Mouse (Mus musculus) forebrain, embryonic 12.5 days (tissue): ENCODE measurements around the gene Acot4. TPM values are rescaled to one million over a fixed set of nuclear protein-coding genes. Genes with fewer than 3 reads are reported as not detected.
A peak's percentile ranks its signal among the peaks of the same experiment; 100 is the strongest.
"Not testable (repeated sequence)": the region's sequence is repeated elsewhere in the genome, so short reads cannot be mapped to it uniquely, and the experiment has no call there.

Experiments
- ATAC-seq: fragments of 200-750 bp; cut with Nextera tagmentation; 2 replicates; pipeline ENCODE4 v1.8.0; 2017; ENCODE audit warnings: moderate TSS enrichment; ENCODE audit not compliant: low FRiP score
- H3K27ac ChIP-seq: fragments of 300-500 bp; sonication (generic); 2 replicates; pipeline ENCODE4 v1.5.1; 2016; ENCODE audit warnings: mild to moderate bottlenecking
- H3K27me3 ChIP-seq: fragments of 300-500 bp; sonication (generic); 2 replicates; pipeline ENCODE4 v1.6.1; 2016; ENCODE audit warnings: mild to moderate bottlenecking
- H3K36me3 ChIP-seq: fragments of 300-500 bp; sonication (generic); replicated peaks from 2 replicates; pipeline ENCODE4 v1.6.1; 2016; ENCODE audit warnings: mild to moderate bottlenecking
- H3K4me1 ChIP-seq: fragments of 300-500 bp; sonication (generic); 2 replicates; pipeline ENCODE4 v1.6.1; 2016
- H3K4me2 ChIP-seq: fragments of 300-500 bp; sonication (generic); 2 replicates; pipeline ENCODE4 v1.6.1; 2016; ENCODE audit warnings: mild to moderate bottlenecking, moderate library complexity
- H3K4me3 ChIP-seq: fragments of 300-500 bp; sonication (generic); replicated peaks from 2 replicates; pipeline ENCODE4 v1.5.1; 2016; ENCODE audit warnings: mild to moderate bottlenecking
- H3K9ac ChIP-seq: fragments of 300-500 bp; sonication (generic); 2 replicates; pipeline ENCODE4 v1.6.1; 2016; ENCODE audit warnings: mild to moderate bottlenecking
- H3K9me3 ChIP-seq: fragments of 300-500 bp; sonication (generic); 2 replicates; pipeline ENCODE4 v1.6.1; 2016
- WGBS: fragments of 180-500 bp; shearing (Covaris S2); methylation state at CpG from one replicate; pipeline ENCODE4 v1.1.7; 2016; 5-methylcytosine and 5-hydroxymethylcytosine counted together
- polyA plus RNA-seq: library from polyadenylated mRNA; unstranded; fragments of >200 nt; fragmentation: Nextera tagmentation; extraction: Ambion mirVana; gene quantifications from 2 replicates; pipeline ENCODE4 v1.2.1, GENCODE M21; 2016

The Acot4 gene
- polyA plus RNA-seq, 1 experiment from 2014 or later: 0.15 TPM

DNA sequence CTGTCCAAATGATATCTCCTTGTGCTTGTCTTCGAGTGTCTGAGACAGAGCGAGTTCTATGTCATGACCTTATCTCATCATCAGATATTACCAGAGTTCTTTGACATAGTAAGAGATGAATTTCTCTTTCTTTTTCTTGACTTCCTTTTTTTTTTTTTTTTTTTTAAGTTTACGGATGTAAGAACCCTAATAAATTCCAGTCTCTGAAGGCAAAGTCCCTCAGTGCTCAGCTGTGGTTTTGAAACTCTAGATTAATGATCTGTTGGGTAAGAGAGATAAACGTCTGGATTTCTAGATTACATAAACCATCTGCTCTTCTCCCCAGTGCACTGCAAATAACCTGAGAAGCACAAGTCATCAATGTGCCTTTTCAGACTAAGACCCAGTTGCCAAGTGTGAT, 4.1 kb upstream of the Acot4 start:
- H3K9ac ChIP-seq: no peak overlapping the region
- ATAC-seq: no peak

DNA sequence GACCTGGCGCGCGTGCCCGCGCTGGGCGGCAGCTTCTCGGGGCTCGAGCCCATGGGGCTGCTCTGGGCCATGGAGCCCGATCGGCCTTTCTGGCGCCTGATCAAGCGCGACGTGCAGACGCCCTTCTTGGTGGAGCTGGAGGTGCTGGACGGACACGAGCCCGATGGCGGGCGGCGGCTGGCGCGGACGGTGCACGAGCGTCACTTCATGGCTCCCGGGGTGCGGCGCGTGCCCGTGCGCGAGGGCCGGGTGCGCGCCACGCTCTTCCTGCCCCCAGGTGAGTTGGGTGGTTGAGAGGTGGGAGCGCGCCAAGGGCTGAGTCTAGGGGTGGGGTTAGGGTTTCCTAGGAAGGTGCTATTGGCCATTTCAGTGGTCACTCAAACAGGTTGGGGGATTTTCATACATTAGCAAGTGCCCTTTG, 522 bp downstream of the Acot4 start, which contains the start of gene Gm49366:
TSS of gene Gm49366 (plus strand) at position 245 of the 421 bp plus-strand sequence.
- not testable (repeated sequence) for H3K27ac ChIP-seq
- H3K9me3 ChIP-seq: peaks cover 14% of the 10 kb centered on the region; the same call in 1 of the 2 replicates

More for the DNA sequence above, 4.1 kb upstream of the Acot4 start:
- no peak overlapping the region for H3K4me3 ChIP-seq
- peaks cover 7% of the 10 kb centered on the region for H3K27me3 ChIP-seq
- H3K27ac ChIP-seq: no peak overlapping the region
- H3K9me3 ChIP-seq: no peaks in the 10 kb centered on the region
- 82% methylated on average over 4 of the region's 4 CpGs for WGBS
- H3K36me3 ChIP-seq: no peaks in the 10 kb centered on the region
- no peaks in the 10 kb centered on the region for H3K4me1 ChIP-seq
- no peak overlapping the region for H3K4me2 ChIP-seq

GRCm38 (mm10) chr12:84042248-84042647, 4.1 kb downstream of the Acot4 start:
- H3K27me3 ChIP-seq: peaks cover 6% of the 10 kb centered on the region
- no peaks in the 10 kb centered on the region for H3K4me1 ChIP-seq
- no peak overlapping the region for H3K9ac ChIP-seq
- peaks cover 14% of the 10 kb centered on the region; the same call in 1 of the 2 replicates for H3K9me3 ChIP-seq
- no peak overlapping the region for H3K27ac ChIP-seq
- ATAC-seq: no peak
- H3K4me2 ChIP-seq: no peak overlapping the region
- WGBS: 92% methylated on average over 5 of the region's 5 CpGs
- H3K36me3 ChIP-seq: no peaks in the 10 kb centered on the region
- H3K4me3 ChIP-seq: no peak overlapping the region

More for the DNA sequence above, 522 bp downstream of the Acot4 start, which contains the start of gene Gm49366:
- H3K9ac ChIP-seq: peak within 1 kb of the TSS; percentile 50
- 4% methylated on average over 39 of the region's 39 CpGs for WGBS
- H3K36me3 ChIP-seq, H3K27me3 ChIP-seq, ATAC-seq, H3K4me1 ChIP-seq: not testable (repeated sequence)
- H3K4me3 ChIP-seq: peak within 1 kb of the TSS; percentile 45
- H3K4me2 ChIP-seq: peak within 1 kb of the TSS; percentile 61

- Histone ChIP-seq H3K9me3 (peaks cover 21% of the 10 kb centered on the region; the same call in 1 of the 2 replicates), H3K4me3 (no peak overlapping the region), H3K27me3 (no peaks in the 10 kb centered on the region), H3K4me1 (no peaks in the 10 kb centered on the region), H3K36me3 (no peaks in the 10 kb centered on the region), H3K27ac (no peak overlapping the region), H3K9ac (no peak overlapping the region), H3K4me2 (no peak overlapping the region)
- 82% methylated on average over 2 of the region's 2 CpGs for WGBS
- ATAC-seq: no peak
These were observed 5.9 kb downstream of the Acot4 start for GRCm38 (mm10) chr12:84044045-84044444.

GRCm38 (mm10) chr12:84046906-84047305, 8.7 kb downstream of the Acot4 start:
- H3K9me3 ChIP-seq: peaks cover 8% of the 10 kb centered on the region; the same call in 1 of the 2 replicates
- H3K4me1 ChIP-seq: no peaks in the 10 kb centered on the region
- H3K36me3 ChIP-seq: no peaks in the 10 kb centered on the region
- peaks cover 2% of the 10 kb centered on the region for H3K27me3 ChIP-seq
- WGBS: 93% methylated on average over 1 of the region's 1 CpGs
- no peak overlapping the region for H3K9ac ChIP-seq
- H3K4me3 ChIP-seq: no peak overlapping the region
- ATAC-seq: no peak
- no peak overlapping the region for H3K4me2 ChIP-seq
- H3K27ac ChIP-seq: no peak overlapping the region

GRCm38 (mm10) chr12:84050744-84051143, 12.6 kb downstream of the Acot4 start:
- not testable (repeated sequence) for H3K4me1 ChIP-seq, H3K9ac ChIP-seq, H3K36me3 ChIP-seq, H3K27ac ChIP-seq, H3K4me3 ChIP-seq, H3K9me3 ChIP-seq, H3K4me2 ChIP-seq, ATAC-seq
- H3K27me3 ChIP-seq: peaks cover 33% of the 10 kb centered on the region
- WGBS: 83% methylated on average over 5 of the region's 5 CpGs

- peak within 1 kb of the TSS; percentile 50; the same call in 1 of the 2 replicates for H3K4me3 ChIP-seq
These were observed 13.8 kb downstream of the Acot4 start, which contains the start of gene Acot3 for GRCm38 (mm10) chr12:84051937-84052474. TSS of gene Acot3 (plus strand) at chr12:84052144.

DNA sequence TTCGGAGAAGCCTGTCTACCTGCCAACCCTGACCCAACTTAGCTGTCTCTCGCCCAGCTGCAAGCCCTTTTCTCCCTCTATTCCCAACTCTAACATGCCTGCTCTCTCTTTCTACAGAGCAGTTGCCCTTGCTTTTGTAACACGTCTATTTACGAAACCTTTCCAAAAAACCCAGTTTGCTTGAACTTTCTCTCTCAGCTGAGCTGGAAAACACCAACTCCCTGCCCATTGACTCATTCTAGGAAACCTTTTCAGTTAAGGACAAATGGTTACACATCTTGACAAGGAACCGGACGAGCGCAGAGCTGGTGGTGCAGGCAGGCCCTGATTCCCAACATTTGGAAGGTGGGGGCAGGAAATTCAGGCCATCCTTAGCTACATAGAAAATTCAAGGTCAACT, 14.4 kb downstream of the Acot4 start:
- Histone ChIP-seq H3K36me3 (no peaks in the 10 kb centered on the region), H3K9me3 (peaks cover 8% of the 10 kb centered on the region; the same call in 1 of the 2 replicates), H3K4me3 (no peak overlapping the region), H3K27me3 (peaks cover 33% of the 10 kb centered on the region), H3K9ac (no peak overlapping the region), H3K27ac (no peak overlapping the region), H3K4me2 (no peak overlapping the region; the same call in 1 of the 2 replicates), H3K4me1 (peaks cover 6% of the 10 kb centered on the region; the same call in 1 of the 2 replicates)
- 82% methylated on average over 7 of the region's 7 CpGs for WGBS
- no peak for ATAC-seq

More at GRCm38 (mm10) chr12:84051937-84052474, 13.8 kb downstream of the Acot4 start, which contains the start of gene Acot3:
- Histone ChIP-seq H3K4me1 (peaks cover 6% of the 10 kb centered on the region; the same call in 1 of the 2 replicates), H3K27ac (no peak within 1 kb of the TSS), H3K9ac (no peak within 1 kb of the TSS), H3K27me3 (peaks cover 33% of the 10 kb centered on the region), H3K4me2 (peak within 1 kb of the TSS; percentile 71; the same call in 1 of the 2 replicates), H3K36me3 (no peaks in the 10 kb centered on the region), H3K9me3 (peaks cover 8% of the 10 kb centered on the region; the same call in 1 of the 2 replicates)
- WGBS: 90% methylated on average over 5 of the region's 5 CpGs
- no peak for ATAC-seq

DNA sequence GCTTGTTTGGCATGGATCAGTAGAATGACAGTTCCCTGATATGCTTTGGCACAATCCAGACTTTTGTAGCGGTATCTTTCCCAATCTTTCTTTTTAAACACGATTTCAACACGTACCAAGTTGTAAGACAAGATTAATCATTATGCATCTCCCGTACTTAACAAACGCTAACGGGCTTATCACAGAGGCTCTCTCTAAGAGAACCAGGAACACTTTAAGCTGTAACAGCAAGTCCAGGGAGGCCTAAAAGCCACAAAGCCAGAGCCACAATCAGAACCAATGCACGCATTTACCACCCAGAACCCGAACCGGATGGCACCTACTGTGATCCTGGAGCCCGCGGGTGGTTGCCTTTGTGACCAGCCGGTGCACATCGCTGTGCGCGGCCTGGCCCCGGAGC, 15.0 kb downstream of the Acot4 start:
- ATAC-seq: no peak
- 11% methylated on average over 16 of the region's 16 CpGs for WGBS
- H3K27me3 ChIP-seq: peaks cover 33% of the 10 kb centered on the region
- H3K27ac ChIP-seq: no peak overlapping the region
- H3K9me3 ChIP-seq: peaks cover 4% of the 10 kb centered on the region; the same call in 1 of the 2 replicates
- H3K4me2 ChIP-seq: peak overlapping the region; percentile 71
- H3K4me1 ChIP-seq: peaks cover 6% of the 10 kb centered on the region; the same call in 1 of the 2 replicates
- no peaks in the 10 kb centered on the region for H3K36me3 ChIP-seq
- H3K4me3 ChIP-seq: peak overlapping the region; percentile 50
- H3K9ac ChIP-seq: peak overlapping the region; percentile 50

GRCm38 (mm10) chr12:84053679-84054391, 15.7 kb downstream of the Acot4 start:
- 2% methylated on average over 41 of the region's 46 CpGs for WGBS
- Histone ChIP-seq H3K4me3 (peak overlapping the region; percentile 50), H3K27me3 (peaks cover 33% of the 10 kb centered on the region), H3K36me3 (no peaks in the 10 kb centered on the region), H3K9me3 (no peaks in the 10 kb centered on the region), H3K4me2 (peak overlapping the region; percentile 71), H3K27ac (no peak overlapping the region), H3K4me1 (peaks cover 6% of the 10 kb centered on the region; the same call in 1 of the 2 replicates), H3K9ac (peak overlapping the region; percentile 50)
- no peak for ATAC-seq

GRCm38 (mm10) chr12:84060946-84061345, 22.8 kb downstream of the Acot4 start:
- Histone ChIP-seq H3K9me3 (0 out of 2 replicates have a peak, but pooled peaks cover 3% of the 10 kb centered on the region), H3K4me1 (no peaks in the 10 kb centered on the region), H3K27ac (no peak overlapping the region), H3K9ac (no peak overlapping the region), H3K4me2 (no peak overlapping the region), H3K4me3 (no peak overlapping the region), H3K27me3 (no peaks in the 10 kb centered on the region), H3K36me3 (no peaks in the 10 kb centered on the region)
- no peak for ATAC-seq
- whole genome bisulfite sequencing: 38% methylated on average over 2 of the region's 2 CpGs

DNA sequence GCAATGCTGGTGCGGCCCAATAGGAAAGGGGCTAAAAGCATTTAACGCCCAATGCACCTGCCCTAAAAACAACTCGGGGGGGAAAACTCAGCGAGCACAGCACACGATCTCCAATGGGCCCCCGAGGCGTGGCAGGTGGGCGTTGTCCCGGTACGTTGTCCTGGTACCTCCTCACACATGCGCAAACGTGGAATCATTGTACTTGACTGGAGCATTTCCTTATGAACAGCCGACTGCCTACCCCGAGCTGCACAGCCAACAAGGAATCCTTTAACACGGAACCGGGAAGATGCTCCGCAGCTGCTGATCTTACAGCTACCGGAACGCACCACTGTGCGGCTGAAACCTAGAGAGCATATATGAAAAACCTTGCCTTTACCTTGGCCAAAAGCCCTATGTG, 24.2 kb downstream of the Acot4 start:
- Histone ChIP-seq H3K4me3 (no peak overlapping the region), H3K27ac (no peak overlapping the region), H3K36me3 (no peaks in the 10 kb centered on the region), H3K9me3 (0 out of 2 replicates have a peak, but pooled peaks cover 3% of the 10 kb centered on the region), H3K27me3 (0 out of 2 replicates have a peak, but pooled peaks cover 8% of the 10 kb centered on the region), H3K9ac (no peak overlapping the region), H3K4me1 (no peaks in the 10 kb centered on the region), H3K4me2 (no peak overlapping the region)
- ATAC-seq: no peak
- 95% methylated on average over 20 of the region's 20 CpGs for WGBS
